Mouse (Mus musculus): ENCODE measurements around the gene Stat6.

The Stat6 gene

DNA sequence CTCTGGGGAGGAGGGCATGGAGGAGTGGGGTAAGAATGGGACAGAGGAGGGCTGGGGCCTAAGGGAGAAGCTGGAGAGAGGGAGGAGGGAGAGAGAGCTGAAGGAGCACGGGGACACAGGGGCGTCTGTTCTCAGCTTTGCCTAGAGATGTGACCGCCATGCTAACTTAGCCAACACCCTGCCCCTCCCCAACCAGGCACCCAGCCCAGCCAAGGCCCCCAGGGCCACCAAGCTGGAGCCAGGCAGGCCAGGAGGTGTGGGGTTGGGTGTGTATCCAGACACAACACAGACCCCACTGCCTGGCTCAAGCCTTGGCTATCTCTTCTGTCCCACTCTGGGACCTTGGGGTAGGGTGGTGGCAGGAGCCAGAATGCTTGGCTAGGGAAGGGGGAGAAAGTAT, 27.2 kb upstream of the Stat6 start:
- peak in 1 of 2 experiments; percentile 44 for DNase-seq

DNA sequence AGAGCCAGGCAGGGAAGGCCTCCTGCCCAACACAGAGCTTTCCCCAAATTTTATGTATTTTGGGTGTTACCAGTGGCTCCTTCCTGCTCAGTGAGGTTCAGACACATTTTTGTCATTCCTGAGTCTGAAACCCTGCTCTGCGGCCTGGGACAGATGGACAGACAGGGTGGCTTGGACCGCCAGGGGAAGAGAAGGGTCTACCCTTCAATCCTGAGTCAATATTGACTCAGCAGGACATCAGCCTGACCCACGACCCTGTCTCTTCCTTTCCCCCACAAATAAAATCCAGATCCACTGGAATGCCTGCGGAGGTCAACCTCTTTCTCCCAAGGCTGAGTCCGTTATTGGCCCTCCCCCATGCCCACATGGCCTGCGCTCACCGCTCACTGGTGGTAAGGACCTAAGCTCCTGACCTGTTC, 26.5 kb upstream of the Stat6 start:
- DNase-seq: peak in 1 of 2 experiments; percentile 42

DNA sequence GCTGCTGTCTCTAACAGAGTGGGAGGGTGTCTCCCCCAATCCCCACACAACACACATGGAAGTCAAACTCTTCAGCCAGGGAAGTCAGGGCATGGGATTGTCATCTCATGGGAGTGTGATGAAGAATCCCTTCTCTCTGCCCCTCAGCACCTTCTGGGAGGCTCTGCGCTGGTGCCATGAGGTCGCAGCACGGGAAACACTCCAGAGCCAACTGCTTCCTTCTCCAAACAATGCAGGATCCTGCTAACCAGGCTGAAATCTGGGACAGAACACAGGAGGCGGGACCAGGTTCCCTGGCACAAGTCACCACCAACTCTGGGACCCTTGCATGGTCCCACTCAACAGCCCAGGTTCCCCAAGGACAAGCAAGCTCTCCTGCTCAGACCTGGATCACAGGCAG, 25.5 kb upstream of the Stat6 start:
- DNase-seq: peak; percentile 68 to 73

DNA sequence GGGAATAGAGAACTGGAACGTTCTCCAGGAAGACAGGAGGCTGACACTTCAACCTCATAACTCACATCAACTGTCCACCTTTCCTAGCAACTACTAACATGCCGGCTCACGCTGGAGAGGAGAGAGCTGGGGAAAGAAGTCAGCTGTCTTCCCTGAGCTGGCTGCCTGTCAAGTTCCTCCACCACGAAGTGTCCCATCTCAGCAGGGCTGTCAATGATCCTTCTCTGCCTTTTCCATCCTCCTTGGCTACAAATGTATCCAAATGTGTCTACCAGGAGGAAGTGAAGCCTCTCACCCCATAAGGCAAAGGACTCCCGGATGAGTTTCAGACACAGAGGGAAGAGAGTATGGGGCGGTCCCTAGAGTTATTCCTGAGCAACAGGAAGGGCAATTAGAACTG, 24.6 kb upstream of the Stat6 start:
- peak; percentile 62 to 65 for DNase-seq

DNA sequence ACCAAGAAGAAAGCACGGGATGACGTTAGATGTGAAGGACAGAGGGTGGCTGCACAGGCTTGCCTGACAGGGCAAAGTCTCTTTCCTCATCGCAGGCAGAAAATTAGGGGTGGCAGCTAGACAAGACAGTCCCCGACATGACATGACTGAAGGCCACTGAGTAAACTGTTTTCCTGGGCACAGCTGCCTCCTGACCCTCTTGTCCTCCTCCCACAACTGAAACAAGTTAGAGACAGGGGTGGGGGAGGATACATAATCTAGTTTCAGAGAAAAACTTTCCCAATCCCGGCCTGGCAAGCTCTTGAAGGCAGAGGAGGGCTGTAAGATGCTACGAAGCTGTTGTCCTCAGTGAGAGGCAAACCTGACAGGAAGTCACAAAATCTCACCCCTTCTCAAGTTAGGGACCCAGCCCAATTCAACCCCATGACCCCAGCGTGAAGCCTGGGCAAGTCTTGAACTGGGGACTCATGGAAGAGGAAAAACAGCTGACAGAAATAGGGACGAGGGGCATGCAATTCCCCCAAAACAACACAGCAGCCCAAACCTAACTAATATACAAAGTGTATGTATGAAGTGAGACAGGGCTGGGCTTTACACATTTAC, 23.6 kb upstream of the Stat6 start:
- DNase-seq: peak in 1 of 2 experiments; percentile 42

DNA sequence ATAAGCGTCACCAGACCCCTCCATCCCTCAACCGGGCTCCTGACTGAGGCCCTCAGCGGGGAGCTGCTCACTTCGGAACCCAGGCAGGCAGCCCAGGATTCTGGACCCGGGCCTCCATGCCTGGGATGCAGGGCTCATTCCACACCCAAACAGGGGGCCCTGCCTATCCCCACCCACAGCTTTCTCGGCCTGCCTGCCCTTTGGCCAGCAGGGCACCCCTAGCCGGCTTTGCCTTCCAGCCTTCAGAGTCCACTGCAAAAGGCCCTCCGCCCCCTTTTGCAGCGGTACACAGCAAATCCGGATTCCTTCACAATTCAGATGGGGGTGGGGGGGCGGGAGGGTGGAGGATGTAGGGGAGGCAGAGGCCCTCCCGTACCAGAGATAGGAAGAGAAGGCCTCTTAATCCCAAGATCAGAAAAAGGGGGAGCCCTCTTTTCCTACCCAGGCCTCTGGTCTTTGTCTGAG, 22.8 kb upstream of the Stat6 start:
- DNase-seq: peak in 1 of 2 experiments; percentile 59

DNA sequence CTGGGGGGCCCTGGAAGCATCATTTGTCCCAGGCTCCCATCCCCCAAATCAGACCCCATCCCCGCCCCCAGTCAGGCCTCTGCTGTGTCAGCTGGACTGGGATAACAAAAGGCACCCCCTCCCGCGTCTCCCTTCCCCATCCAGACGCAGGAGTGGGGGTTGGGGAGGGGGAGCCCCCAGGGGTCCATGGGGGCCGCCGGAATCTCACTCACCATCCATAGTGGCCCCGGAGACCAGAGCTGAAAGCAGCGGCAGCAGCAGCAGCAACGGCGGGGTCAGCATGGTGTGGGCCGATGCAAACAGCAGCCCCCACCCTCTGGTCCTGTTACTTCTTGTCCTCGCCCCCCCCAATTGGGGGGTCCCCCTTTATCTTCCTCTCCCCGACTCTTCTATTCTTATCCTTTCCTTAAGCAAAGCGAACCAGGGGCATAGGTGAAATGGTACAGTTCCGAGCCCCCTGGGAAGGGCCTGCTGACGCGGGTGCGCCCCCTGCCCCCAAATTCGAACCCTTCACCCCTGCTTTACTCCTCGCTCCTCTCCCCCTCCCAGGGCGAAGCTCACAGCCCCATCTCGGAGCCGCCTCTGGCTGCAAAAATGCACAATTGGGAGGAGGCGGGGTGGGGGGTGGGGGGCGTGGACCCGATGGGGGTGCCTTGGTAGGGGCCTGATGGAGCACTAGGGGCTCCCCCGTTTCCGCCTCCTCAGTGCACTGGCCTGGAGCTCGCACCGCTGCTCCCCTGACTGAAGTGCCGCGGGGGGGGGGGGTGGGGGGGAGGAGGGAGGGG, 22.2 kb upstream of the Stat6 start, which contains the start of gene Lrp1:
TSS of gene Lrp1 (minus strand) at position 743 of the 785 bp plus-strand sequence.
- peak in 1 of 2 experiments; percentile 61 for DNase-seq

DNA sequence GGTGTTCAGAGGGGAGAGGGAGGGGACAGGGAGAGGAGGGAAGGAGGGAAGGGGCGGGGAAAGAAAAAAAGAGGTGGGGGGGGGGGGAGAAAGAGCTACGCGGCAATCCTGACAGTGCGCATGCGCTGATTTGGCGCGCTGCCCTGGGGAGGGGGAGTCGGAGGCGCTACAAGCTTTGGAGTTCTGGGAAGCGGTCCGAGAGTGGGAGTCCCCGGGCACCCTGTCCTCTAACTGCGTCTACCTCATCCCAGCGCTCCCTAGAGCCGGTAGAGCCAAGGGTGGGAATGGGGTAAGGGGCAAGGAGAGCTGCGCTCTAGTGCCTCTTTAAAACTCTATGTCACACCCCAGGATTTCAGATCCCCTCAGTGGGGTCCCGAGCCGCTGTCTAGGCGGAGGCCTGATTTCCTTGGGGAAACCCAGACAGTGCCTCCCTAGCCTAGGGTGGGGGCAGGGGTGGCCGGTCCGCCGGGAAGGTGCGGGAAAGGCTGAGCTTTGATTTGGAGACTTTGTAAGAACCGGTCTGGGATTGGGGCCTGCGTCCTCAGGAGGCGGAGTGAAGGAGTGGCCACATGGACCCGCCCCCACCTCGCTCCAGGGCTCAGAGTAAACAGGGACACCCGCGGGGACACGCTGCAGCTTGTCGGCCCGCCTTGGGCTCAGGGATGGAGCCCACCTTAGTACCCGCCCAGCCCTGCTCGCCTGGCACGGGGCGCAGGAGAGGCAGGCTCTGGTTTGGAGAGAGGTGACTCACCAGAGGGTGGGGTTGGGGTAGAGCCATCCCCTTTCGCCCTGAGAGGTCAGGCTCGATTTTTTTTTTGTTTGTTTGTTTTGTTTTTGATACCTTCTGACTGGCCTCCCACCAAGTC, 21.4 kb upstream of the Stat6 start:
- DNase-seq: peak; percentile 90 to 94

DNA sequence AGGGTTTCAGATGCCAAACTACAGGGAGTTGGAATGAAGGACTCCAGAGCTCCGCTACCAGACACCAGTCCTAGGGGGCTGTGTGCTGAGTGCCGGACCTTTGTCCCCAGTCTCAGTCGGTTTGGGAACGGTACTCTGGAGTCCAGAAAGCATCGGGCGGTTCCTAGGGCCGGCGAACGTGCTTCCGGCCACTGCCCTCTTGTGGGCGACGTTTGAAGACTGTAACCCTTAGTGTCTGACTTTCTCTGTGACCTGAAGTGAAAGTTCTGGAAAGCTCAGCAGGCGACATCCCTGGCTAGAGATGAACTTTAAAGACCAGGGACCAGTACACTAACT, 20.8 kb upstream of the Stat6 start:
- peak; percentile 74 for DNase-seq

DNA sequence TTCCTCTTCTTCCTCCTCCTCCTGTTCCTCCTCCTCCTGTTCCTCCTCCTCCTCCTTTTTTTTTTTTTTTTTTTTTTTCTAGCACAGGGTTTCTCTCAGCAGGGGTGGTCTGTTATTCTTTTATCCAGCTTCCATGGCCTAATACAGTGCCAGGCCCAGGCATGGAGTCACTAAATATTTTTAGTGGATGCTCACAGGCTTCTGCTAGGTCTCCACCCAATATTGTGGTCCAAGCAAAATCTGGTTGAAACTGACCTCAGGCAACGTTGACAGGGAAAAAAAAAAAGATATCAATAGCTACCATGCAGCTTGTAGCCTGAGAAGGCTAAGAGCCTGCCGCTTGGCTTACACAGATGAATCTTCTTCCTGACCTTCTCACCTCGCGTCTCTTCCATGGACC, 20.1 kb upstream of the Stat6 start:
- no peak for DNase-seq

DNA sequence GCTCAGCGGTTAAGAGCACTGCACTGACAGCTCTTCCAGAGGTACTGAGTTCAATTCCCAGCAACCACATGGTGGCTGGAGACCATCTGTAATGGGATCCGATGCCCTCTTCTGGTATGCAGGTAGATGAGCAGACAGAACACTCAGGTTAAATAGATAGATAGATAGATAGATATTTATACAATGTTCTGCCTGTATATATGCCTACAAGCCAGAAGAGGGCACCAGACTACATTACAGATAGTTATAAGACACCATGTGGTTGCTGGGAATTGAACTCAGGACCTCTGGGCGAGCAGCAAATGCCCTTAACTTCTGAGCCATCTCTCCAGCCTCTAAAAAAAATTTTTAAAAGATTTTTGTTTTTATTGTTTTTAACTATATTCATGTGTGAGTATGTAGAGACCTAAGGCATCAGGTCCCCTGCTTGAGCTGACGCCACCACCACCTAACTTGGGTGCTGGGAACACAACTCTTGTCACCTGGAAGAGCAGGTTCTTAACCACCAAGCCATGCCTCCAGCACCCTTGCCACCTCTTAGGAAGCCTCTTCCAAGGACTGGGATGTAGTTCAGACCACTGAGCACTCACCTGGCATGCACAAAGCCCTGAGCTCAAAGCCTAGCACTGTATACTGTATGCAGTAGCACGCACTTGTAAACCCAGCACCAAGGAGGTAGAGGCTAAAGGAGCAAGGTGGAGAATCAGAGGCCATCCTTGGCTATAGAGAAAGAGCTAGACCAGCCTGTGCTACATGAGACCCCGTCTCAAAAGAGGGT, 19.2 kb upstream of the Stat6 start:
- DNase-seq: no peak

DNA sequence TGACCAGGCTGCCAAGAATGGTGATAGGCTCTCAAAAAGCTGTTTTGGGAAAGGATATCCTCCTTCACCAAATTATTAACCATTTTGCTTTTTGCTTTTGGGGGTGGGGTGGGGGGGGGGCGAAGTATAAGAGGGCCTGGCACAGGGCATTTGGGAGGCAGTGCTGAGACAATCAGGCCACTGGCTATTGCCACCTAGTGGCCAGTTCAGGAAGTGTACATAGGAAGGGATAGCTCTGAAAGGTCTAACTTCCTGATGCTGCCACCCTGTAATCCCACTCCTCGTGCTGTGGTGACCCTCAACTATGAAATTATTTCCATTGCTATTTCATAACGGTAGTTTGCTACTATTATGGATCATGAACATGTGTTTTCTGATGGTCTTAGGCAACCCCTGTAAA, 16.4 kb upstream of the Stat6 start:
- DNase-seq: peak; percentile 75 to 79

DNA sequence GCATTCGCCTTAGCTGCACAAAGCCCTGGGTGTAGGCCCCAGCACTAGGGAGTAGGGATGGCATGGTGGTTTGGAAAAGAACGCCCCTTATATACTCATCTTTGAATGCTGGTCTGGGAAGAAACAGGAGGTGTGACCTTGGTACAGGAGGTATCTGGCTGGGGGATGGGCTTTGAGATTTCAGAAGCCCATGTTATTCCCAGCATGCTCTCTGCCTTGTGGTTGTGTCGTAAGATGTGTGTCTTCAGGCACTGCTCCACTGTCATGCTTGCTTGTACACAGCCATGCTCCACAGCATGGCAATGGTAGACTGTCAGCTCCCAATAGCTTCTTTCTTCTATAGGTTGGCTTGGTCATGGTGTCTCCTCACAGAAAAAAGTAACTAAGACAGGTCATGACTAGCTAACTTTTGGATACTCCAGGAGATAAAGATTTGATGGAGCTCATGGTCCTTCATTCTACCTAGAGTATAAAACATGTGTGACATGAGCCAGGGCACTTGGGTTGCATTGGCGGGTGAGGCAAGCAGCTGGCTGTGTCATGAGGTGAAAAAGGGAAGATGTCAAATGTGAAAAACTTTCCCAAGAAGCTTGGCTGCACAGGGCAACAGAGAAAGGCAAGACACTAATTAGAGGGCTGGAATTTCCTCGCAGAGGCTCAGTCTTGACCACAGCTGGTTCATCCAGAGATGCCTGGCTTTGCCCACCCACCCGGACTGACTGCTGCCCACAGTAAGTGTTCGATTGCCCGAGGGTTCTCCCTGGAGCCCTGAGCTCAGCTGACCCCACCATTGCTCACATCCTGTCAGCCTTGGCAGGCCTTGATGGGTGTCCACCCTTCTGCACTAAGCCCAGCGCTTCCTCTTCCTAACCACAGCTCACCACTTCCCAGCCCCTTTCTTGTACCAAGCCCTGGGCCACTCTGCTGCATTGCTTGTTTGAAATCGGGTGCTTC, 11.2 kb upstream of the Stat6 start:
- no peak for DNase-seq

DNA sequence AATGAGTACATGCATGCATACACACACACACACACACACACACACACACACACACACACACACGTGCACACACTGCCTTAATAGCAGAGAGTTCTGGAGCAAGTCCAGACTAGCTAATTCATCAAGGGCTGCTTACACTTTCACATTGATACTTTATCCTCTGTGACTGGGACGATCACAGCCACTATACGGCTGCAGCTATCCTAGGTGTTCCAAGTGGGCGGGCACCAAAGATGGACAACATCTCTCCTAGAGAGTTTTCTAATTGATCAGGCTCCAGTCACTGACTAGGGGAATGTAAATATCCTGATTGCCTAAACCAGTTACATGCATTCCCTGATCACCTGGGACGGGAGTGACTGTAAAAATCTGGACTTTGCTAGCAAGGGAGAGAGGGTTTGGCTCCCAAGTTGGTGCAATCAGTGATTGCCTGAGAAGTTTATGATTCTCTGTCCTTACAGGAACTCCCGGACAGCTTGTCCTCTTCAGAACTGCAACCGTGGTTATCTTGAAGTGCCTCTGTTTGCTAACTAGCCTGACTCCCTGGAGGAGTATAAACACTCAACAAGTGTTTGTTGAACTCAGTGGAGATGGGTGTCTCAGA, 10.0 kb upstream of the Stat6 start:
- no peak for DNase-seq

DNA sequence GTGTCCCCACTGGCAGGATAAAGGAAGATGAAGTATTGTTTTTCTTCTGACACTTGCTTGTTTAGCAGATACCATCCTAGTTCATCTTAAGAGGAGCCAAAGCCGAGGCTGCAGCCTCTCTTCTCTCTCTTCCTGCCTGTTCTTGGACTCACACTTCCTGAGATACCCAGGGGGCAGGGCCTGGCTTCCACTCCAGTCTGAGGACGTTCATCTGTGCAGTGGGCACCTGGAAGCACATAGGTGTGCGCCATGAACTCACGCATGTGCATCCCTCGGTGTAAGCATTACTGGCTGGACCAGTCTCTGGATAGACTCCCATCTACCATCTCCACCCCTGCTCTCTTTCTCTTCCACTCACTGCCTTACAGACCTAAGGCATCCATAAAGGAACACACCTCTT, 2.4 kb upstream of the Stat6 start:
- no peak for DNase-seq

DNA sequence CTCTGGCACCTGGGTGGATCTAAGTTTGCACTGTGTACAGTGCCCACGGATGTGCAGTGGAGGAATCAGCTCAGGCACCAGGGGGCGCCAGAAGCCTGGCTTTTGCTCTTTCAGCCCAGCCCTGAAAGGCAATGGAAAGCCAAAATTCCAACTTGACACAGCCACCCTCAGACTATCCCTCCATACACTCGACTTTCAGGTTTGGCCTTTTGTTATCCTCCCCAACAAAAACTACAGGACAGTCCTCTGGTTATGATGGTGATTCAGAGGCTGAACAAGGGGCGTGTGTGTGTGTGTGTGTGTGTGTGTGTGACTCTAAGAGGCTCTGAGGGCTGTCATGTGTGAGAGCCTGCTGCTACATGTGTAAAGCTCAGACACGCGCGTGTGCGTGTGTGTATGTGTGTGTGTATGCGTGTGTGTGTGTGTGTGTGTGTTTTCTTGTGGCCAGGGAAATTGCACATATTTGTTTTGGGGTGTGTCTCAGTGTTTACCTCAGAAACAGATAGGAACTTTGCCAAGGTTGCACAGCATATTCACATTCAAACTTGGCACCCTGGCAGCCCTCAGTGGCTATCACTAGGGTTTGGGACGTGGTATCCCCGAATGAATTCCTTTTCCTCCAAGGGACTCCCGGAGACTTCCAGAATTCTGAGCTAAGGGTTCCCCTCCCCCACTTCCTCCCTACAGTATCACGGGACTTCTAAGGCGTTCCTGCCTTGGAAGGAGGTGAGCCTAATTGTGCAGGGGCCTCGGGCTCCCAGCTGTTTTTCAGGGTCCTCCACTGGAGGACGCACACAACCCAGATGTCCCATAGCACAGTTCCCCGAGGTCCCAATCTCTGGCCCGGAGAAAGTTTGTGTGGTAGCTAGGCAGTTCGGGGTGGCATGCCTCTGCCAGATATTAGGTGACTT, 670 bp upstream of the Stat6 start:
- DNase-seq: peak; percentile 90 to 94

DNA sequence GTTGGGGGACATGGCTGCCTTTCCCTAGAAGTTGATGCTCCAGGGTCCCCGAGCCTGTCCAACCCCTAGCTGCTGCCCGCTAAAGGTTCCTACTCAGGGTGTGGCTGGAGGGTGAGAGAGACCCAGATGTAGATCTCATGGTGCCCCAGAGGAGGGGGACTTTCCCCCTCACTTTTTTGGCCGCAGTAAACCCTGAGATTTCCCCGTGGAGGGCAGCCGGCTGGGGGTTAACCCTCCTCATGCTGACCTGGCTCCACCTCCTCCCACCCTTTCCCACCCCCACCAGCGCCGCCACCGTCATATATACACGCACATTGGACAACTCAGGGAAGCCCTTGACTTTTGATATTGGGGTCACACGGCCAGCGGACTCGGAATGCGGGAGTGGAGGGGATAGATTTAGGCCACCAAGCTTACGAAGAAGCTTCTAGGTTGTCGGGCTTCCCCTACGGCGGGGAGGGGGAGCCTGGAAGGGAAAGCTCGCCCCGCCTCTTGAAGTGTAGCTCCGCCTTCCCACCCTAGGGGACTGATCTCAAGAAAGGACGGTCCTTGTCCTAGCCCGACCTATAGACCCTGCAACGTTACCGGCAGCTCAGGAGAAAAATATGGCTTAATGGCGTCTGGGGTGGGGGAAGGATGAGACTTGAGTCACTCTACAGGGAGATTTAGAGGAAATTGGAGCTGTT, 910 bp downstream of the Stat6 start:
- DNase-seq: peak; percentile 41 to 55

DNA sequence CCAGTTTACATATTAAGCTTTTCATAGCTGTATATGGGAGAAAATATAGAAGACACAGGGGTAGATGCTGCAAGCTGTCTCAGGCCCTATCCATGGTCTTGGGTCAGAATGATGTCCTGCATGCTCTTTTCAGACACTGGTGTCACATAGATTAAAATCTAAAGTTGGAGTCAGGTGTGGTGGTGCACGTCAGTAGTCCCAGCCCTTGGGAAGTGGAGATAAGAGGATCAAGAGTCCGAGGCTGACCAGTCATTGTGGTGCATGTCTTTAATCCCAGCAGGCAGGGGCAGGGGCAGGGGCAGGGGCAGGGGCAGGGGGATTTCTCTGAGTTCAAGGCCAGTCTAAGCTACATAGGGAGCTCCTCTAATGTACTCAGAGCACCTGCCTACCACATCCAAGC, 3.0 kb downstream of the Stat6 start:
- DNase-seq: no peak

DNA sequence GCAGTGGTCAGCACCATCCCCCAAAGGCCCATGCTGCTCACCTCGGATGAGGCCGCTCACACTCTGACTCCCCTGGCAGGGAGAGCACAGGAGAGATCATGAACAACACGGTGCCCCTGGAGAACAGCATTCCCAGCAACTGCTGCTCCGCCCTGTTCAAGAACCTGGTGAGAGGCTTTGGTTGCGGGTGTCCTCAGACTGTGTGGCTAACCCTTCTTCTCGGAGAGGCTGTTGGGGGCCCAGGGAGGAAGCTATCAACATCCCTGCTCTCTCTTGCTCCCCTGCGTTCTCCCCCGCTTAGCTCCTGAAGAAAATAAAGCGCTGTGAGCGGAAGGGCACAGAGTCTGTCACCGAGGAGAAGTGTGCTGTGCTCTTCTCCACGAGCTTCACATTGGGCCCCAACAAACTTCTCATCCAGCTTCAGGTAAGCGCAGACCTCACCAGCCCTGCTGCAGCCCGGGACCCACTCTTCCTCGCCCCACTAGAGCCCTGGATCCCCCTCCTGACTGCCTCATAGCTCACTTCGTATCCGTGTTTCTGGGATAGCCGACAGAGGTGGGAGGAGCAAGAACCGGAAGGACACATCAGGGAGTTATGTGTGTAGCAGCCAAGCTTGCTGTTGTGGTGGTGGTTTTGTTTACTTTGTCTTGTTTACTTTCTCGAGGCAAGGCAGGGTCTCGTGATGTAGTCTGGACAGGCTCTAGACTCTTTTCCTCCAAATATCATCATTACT, 10.3 kb downstream of the Stat6 start:
- no peak for DNase-seq

All from cerebellum, adult 18-20 months (tissue).